Mouse (Mus musculus): ENCODE measurements around the gene Gm42688.

DNA sequence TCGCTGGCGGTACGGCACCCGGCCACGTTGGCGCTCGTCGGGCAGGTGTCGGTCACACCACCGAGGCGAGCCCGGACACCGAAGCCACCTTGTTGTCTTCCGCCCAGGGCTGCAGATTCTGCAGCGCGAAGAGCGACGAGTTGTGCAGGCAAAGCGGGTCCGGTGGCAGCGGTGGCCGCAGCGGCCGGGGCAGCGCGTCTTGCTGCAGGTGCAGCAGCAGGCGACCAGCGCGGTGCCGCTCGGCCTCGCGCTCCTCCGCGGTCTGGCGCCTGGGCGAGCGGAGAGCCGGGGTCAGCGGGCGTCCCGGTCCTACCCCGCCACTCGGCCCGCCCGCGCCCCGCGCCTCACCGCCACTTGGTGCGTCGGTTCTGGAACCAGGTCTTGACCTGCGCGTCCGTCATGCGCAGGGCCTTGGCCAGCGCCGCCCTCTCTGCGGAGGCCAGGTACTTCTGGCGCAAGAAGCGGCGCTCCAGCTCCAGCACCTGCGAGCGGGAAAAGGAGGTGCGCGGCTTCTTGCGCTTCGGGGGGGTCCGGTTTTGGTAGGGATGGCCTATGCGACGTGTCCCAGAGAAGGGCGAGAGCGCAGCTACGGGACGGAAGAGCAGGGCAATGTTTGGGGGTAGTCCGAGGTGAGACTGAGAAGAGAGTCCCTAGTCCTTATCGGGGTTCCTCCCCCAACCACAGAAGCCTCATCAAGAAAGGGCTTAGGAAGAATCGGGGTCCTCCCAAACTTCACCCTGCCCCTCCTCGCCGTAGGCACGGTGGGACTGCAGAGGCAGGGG is 32.5 kb upstream of the Gm42688 start:
- TF ChIP-seq POLR2A (IDR thresholded peaks at IDR 0.05; ENCODE audit: low read depth, low read length) (no peak), CTCF (IDR thresholded peaks at IDR 0.05; ENCODE audit: borderline replicate concordance, insufficient read depth, low read length) (no peak)
